Mouse (Mus musculus): ENCODE results near the gene Hlf.

The Hlf gene

GRCm38 (mm10) chr11:90390817-90391173 is at the start of gene Hlf:
Gene Hlf, minus strand, starts transcription at chr11:90390895.
- DNase-seq = peak; percentile 94

GRCm38 (mm10) chr11:90438768-90439167 is 48.1 kb upstream of the Hlf start:
- DNase-seq = no peak

- DNase-seq = no peak
Observed at GRCm38 (mm10) chr11:90425207-90425525, 34.5 kb upstream of the Hlf start.

- DNase-seq = no peak
Observed at GRCm38 (mm10) chr11:90424334-90425206, 33.9 kb upstream of the Hlf start.

GRCm38 (mm10) chr11:90423896-90424295 is 33.2 kb upstream of the Hlf start:
- DNase-seq = no peak

- no peak for DNase-seq
Observed at GRCm38 (mm10) chr11:90419706-90420105, 29.0 kb upstream of the Hlf start.

GRCm38 (mm10) chr11:90417921-90418320 is 27.2 kb upstream of the Hlf start:
- peak; percentile 99 for DNase-seq

- DNase-seq = peak; percentile 13
Observed at GRCm38 (mm10) chr11:90417011-90417410, 26.3 kb upstream of the Hlf start.

- DNase-seq = no peak
Observed at GRCm38 (mm10) chr11:90398850-90399249, 8.2 kb upstream of the Hlf start.

GRCm38 (mm10) chr11:90391271-90392185 is 833 bp upstream of the Hlf start:
- no peak for DNase-seq

- DNase-seq = peak; percentile 27
Observed at GRCm38 (mm10) chr11:90389902-90390816, 536 bp downstream of the Hlf start.

GRCm38 (mm10) chr11:90389174-90389901 is 1.4 kb downstream of the Hlf start:
- DNase-seq = peak; percentile 37

GRCm38 (mm10) chr11:90387501-90388440 is 2.9 kb downstream of the Hlf start:
- no peak for DNase-seq

- DNase-seq = peak; percentile 88
Observed at GRCm38 (mm10) chr11:90382005-90382611, 8.6 kb downstream of the Hlf start.

GRCm38 (mm10) chr11:90381113-90381512 is 9.6 kb downstream of the Hlf start:
- no peak for DNase-seq

- DNase-seq = no peak
Observed at GRCm38 (mm10) chr11:90380131-90380685, 10.5 kb downstream of the Hlf start.

GRCm38 (mm10) chr11:90378008-90378407 is 12.7 kb downstream of the Hlf start:
- DNase-seq = no peak

GRCm38 (mm10) chr11:90376436-90376835 is 14.3 kb downstream of the Hlf start:
- no peak for DNase-seq

GRCm38 (mm10) chr11:90371470-90372100 is 19.1 kb downstream of the Hlf start:
- no peak for DNase-seq

Data from cerebellum, adult 11 months (tissue).